Mouse (Mus musculus) forebrain, postnatal 0 days (tissue): Measurements from ENCODE around the gene Rbbp7. TPM values are rescaled to one million over a fixed set of nuclear protein-coding genes. Genes with fewer than 3 reads are reported as not detected.

Experiments
- ATAC-seq: fragments of 200-750 bp; cut with Nextera tagmentation; 2 replicates; pipeline ENCODE4 v1.8.0; 2017; ENCODE audit warnings: mild to moderate bottlenecking, moderate library complexity
- DNase-seq: peaks from one replicate; pipeline ENCODE4 v3.0.0-alpha.2; 2015
- H3K27ac ChIP-seq: fragments of 300-500 bp; sonication (generic); 2 replicates; pipeline ENCODE4 v1.5.1; 2014; ENCODE audit warnings: low read depth, mild to moderate bottlenecking, antibody characterized with exemption, low read length, moderate library complexity, mixed read lengths
- H3K27me3 ChIP-seq: fragments of 300-500 bp; sonication (generic); 2 replicates; pipeline ENCODE4 v1.6.1; 2014; ENCODE audit warnings: mild to moderate bottlenecking, low read length, mixed read lengths; ENCODE audit not compliant: insufficient read depth
- H3K36me3 ChIP-seq: fragments of 300-500 bp; sonication (generic); 2 replicates; pipeline ENCODE4 v1.6.1; 2014; ENCODE audit warnings: mild to moderate bottlenecking, moderate library complexity; ENCODE audit not compliant: insufficient read depth
- H3K4me1 ChIP-seq: fragments of 300-500 bp; sonication (generic); 2 replicates; pipeline ENCODE4 v1.6.1; 2014; ENCODE audit warnings: antibody characterized with exemption; ENCODE audit not compliant: insufficient read depth
- H3K4me2 ChIP-seq: fragments of 300-500 bp; sonication (generic); 2 replicates; pipeline ENCODE4 v1.6.1; 2014; ENCODE audit warnings: low read depth, mild to moderate bottlenecking, moderate library complexity
- H3K4me3 ChIP-seq: fragments of 300-500 bp; sonication (generic); 2 replicates; pipeline ENCODE4 v1.5.1; 2014; ENCODE audit warnings: low read depth, low read length, mixed read lengths
- H3K9ac ChIP-seq: fragments of 300-500 bp; sonication (generic); 2 replicates; pipeline ENCODE4 v1.6.1; 2014; ENCODE audit warnings: mild to moderate bottlenecking
- H3K9me3 ChIP-seq: fragments of 300-500 bp; sonication (generic); 2 replicates; pipeline ENCODE4 v1.6.1; 2016; ENCODE audit warnings: low read length
- CTCF ChIP-seq: sonication (generic); IDR thresholded peaks from 2 replicates; pipeline ENCODE4 v1.5.1; 2016; ENCODE audit warnings: antibody characterized with exemption, control low read depth, low read depth
- WGBS: fragments of 180-500 bp; shearing (Covaris S2); extraction: QIAGEN DNeasy Blood & Tissue Kit; methylation state at CpG from one replicate; pipeline ENCODE4 v1.1.7; 2014; 5-methylcytosine and 5-hydroxymethylcytosine counted together
- polyA plus RNA-seq: library from polyadenylated mRNA; unstranded; fragments of >200 nt; fragmentation: Nextera tagmentation; extraction: Ambion mirVana; gene quantifications from 2 replicates; pipeline ENCODE4 v1.2.1, GENCODE M21; 2015
- total RNA-seq: library from RNA; depleted of rRNA; stranded (reverse); fragments of >200 nt; gene quantifications from 2 replicates; pipeline ENCODE4 v1.2.3, GENCODE M21; 2014

The Rbbp7 gene
- total and polyA plus RNA-seq, 2 experiments from 2014 or later: 141 to 255 TPM

DNA sequence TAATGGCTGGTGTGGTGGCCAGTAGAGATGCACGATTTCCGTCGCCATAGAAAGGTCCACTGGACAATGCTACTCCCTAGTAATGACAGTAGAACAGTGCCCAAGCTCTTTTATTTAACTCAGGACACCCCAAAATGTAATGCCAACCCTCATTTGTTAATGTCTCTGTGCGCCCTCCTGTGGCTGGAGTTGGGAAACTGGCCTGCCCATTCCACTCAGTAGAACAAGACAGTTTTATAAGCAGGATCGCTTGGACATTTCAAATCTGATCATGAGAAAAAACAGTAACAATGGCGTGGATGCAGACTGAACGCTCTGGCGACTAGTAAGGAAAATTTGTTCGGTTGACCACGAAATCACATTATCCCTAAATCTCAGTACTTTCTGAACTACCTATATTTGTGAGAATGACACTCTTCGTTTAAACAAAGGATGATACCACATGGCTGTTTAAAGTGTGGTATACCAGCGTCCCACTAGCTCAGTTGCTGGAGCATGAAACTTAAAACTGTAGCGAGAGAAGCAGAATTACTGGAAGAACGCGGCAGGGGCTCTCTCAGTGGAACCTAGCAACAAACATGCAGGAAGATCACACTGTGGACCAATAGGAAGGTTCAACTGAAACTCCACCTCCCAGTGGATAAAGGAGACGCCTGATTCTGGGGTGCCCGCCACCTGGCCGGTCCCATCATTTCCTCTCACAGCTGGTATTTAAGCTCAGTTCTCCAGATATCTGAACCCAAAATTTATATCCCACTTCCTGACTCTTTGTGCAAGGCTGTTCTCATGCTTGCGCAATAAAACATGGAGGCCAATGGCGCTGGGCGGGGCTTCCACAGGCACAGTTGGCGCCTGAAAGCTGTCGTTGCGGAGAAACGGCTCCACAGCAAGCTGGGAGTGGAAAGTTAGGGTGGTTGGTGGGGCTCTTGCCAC lies 24.9 kb upstream of the Rbbp7 start:
- peak; percentile 79 for DNase-seq
- Histone ChIP-seq H3K9ac (peak overlapping the region; percentile 45), H3K9me3 (no peaks in the 10 kb centered on the region), H3K4me2 (peak overlapping the region; percentile 46), H3K27ac (peak overlapping the region; percentile 85), H3K4me1 (no peaks in the 10 kb centered on the region), H3K4me3 (peak overlapping the region; percentile 37), H3K36me3 (no peaks in the 10 kb centered on the region), H3K27me3 (no peaks in the 10 kb centered on the region)
- WGBS: 24% methylated on average over 25 of the region's 25 CpGs
- peak; percentile 67 for TF ChIP-seq CTCF
- peak; percentile 94 for ATAC-seq

DNA sequence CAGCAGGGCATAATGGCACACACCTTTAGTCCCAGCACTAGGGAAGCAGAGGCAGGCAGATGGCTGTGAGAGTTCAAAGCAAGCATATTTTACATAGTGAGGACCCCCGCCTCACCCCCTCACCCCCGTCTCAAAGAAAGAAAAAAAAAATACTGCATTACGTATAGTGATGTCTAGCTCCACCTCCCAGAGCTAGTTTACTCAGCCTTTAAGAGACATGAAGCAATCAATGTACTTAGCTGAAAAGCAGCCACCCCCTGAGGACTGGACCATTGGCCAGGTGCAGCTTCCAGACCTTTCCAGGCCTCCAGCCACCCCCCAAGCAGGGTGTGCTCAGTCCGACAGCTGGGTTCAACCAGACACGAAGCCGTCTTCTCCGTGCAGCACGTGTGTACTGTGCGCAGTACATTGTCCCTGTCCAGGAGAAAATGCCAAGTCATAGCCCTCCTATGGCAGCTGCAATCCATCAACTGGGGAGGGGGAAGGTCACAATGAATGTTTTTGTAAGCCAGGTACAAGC lies 24.0 kb upstream of the Rbbp7 start:
- DNase-seq (peak; percentile 34), ATAC-seq (peak; percentile 65)
- WGBS: 45% methylated on average over 9 of the region's 9 CpGs
- Histone ChIP-seq H3K27me3 (no peaks in the 10 kb centered on the region), H3K4me1 (no peaks in the 10 kb centered on the region), H3K4me2 (peak overlapping the region; percentile 46), H3K4me3 (peak overlapping the region; percentile 37), H3K36me3 (no peaks in the 10 kb centered on the region), H3K9ac (peak overlapping the region; percentile 45), H3K27ac (peak overlapping the region; percentile 85), H3K9me3 (no peaks in the 10 kb centered on the region)
- TF ChIP-seq CTCF: no peak

DNA sequence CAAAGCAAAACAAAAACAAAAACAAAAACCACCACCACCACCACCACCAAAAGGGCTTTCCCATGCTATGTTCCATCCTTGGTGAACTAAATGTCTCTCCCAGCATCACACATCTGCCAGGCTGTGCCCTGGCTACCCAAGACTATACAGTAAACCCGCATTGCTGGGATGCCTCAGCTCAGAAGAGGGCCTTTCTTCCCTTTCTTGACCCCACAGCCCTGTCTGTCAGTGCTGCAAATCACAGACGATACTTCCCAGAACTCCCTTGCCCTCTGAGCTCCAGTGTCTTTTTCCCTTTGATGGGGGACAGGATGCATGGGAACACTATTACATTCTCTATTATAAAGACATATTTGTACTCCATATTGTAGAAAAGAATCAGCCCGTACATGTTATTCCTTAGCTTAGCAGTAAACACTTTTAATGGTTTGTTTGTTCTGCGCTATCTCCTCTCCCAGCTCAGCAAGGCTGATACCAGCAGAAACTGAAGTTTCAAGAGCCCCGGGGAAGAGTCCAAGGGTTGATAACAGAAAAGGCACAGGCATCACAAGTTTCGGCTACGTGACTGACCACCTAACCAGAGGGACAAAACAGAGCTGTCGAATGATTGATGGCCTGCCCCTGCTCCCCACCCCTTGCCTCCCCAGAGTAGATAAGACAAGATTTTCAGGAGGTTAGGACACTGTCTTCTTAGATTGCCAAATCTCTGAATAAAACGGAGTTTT lies 11.3 kb upstream of the Rbbp7 start:
- H3K36me3 ChIP-seq: no peaks in the 10 kb centered on the region
- TF ChIP-seq CTCF: no peak
- DNase-seq (no peak), ATAC-seq (no peak)
- H3K4me1 ChIP-seq: no peaks in the 10 kb centered on the region
- no peak overlapping the region for H3K9ac ChIP-seq
- no peaks in the 10 kb centered on the region for H3K27me3 ChIP-seq
- no peaks in the 10 kb centered on the region for H3K9me3 ChIP-seq
- 70% methylated on average over 9 of the region's 9 CpGs for WGBS
- no peak overlapping the region for H3K27ac ChIP-seq
- H3K4me3 ChIP-seq: no peak overlapping the region
- no peak overlapping the region for H3K4me2 ChIP-seq

DNA sequence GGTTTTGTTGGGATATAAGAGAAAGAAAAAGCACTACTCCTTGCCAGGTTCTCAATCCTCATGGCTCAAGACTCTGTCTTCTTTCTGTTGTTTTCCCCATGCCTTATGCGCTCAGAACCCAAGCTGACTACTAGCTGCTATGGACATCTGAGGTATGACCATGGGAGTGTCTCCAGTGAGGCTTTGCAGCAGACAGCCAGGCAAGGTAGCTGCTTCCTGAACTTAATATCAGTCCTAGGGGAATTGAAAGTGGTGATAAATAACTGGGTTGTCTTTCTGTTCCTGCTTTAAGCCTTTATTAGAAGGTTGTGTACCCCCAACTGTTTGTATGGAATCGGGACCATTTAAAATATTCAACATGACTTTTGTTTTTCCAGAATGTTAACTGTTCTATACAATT lies 7.8 kb upstream of the Rbbp7 start:
- H3K27ac ChIP-seq: no peak overlapping the region
- H3K4me3 ChIP-seq: no peak overlapping the region
- ATAC-seq: no peak
- no peaks in the 10 kb centered on the region for H3K27me3 ChIP-seq
- H3K4me2 ChIP-seq: no peak overlapping the region
- no peaks in the 10 kb centered on the region for H3K9me3 ChIP-seq
- no peaks in the 10 kb centered on the region for H3K36me3 ChIP-seq
- no peak for TF ChIP-seq CTCF
- no peak for DNase-seq
- 87% methylated on average over 2 of the region's 2 CpGs for WGBS
- no peak overlapping the region for H3K9ac ChIP-seq
- H3K4me1 ChIP-seq: no peaks in the 10 kb centered on the region

DNA sequence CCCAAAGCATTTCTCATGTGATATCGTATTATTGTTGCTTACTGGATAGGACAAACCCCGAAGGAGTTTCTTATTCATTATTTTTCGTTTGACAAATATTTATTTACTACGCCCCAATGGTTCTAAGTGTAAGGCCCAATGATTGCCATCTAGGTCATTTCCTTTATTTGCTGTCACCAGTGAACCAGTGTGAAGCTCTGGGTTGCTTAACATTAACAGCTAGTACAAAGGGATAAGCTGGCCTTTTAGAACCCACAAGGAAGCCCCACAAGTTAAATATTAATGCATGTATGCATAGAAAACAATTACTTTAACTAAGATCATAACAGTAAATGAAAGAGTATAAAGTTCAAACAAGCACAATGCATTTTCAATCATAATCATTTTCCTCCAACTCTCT lies 5.9 kb upstream of the Rbbp7 start:
- H3K4me3 ChIP-seq: no peak overlapping the region
- no peak overlapping the region for H3K27ac ChIP-seq
- no peaks in the 10 kb centered on the region for H3K36me3 ChIP-seq
- no peaks in the 10 kb centered on the region for H3K9me3 ChIP-seq
- no peaks in the 10 kb centered on the region for H3K27me3 ChIP-seq
- ATAC-seq: no peak
- H3K9ac ChIP-seq: no peak overlapping the region
- WGBS: 88% methylated on average over 4 of the region's 4 CpGs
- DNase-seq: no peak
- H3K4me2 ChIP-seq: no peak overlapping the region
- no peaks in the 10 kb centered on the region for H3K4me1 ChIP-seq
- no peak for TF ChIP-seq CTCF

DNA sequence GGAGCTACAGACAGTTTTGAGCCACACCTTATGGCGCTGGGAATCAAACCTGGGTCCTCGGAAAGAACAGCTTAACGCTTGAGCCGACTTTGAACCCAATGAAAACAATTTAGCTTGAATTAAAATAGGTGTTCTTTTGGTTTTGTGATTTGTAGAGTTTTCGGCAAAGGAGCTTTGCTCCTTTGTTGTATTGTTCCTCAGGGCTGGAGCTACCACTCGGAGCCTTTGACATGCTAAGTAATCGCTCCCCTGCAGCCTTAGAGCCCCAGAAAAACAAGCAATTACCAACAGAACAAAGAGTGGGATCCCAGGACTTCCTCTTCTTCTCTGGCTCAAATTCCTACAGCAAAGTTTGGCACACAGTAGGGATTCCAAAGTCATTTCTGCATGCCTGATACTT lies 4.1 kb upstream of the Rbbp7 start:
- no peaks in the 10 kb centered on the region for H3K27me3 ChIP-seq
- WGBS: 43% methylated on average over 7 of the region's 7 CpGs
- H3K9me3 ChIP-seq: no peaks in the 10 kb centered on the region
- no peak for ATAC-seq
- no peak overlapping the region for H3K9ac ChIP-seq
- no peaks in the 10 kb centered on the region for H3K36me3 ChIP-seq
- DNase-seq: no peak
- H3K4me1 ChIP-seq: no peaks in the 10 kb centered on the region
- H3K4me3 ChIP-seq: no peak overlapping the region
- no peak overlapping the region for H3K4me2 ChIP-seq
- no peak for TF ChIP-seq CTCF
- no peak overlapping the region for H3K27ac ChIP-seq
